Mouse (Mus musculus) erythroblast, embryonic 14.5 days (primary cell): ENCODE measurements around the gene Clgn.

ENCODE experiments used
- GATA1 ChIP-seq: IDR thresholded peaks from 2 replicates; pipeline ENCODE4 v1.6.1; 2012; ENCODE audit warnings: low read length, inconsistent platforms, mixed read lengths
- TAL1 ChIP-seq: IDR thresholded peaks from 3 replicates; pipeline ENCODE4 v1.6.1; 2012; ENCODE audit warnings: low read length, inconsistent platforms, mixed read lengths

- TF ChIP-seq TAL1 (no peak), GATA1 (no peak)
Observed at GRCm38 (mm10) chr8:83426949-83427348, 37.3 kb downstream of the Clgn start.
